15 mouse cellular contexts compared by ENCODE assay signal in genomic region chr12:31806410-31807154, GRCm38 (mm10).
DNase-seq lines count a peak whose midpoint lies in the region; ATAC-seq and TF ChIP-seq lines count a peak whose summit lies in the region.
"Had no signal": no experiment of that assay in that cellular context is flagged by ENCODE, and none has a peak within 500 bp of the region (broad histone marks: within the 10 kb centered on the region; RNA-seq: fewer than 3 reads in every experiment).

No protein-coding gene starts in this region.

- H3K4me3 ChIP-seq in lung, embryonic 14.5 days (ENCODE audit: low read depth, low read length), result no peak overlapping the region
- no peak overlapping the region for H3K4me3 ChIP-seq in myocyte
- no peak overlapping the region for H3K4me3 ChIP-seq in hindbrain, embryonic 12.5 days
- H3K4me3 ChIP-seq: heart, embryonic 13.5 days had no signal

- H3K9me3 ChIP-seq in lung, embryonic 14.5 days (ENCODE audit: low read depth, low read length), result no peaks in the 10 kb centered on the region
- no peaks in the 10 kb centered on the region for H3K9me3 ChIP-seq in hindbrain, embryonic 12.5 days (replicated peaks)
- H3K9me3 ChIP-seq: heart, embryonic 13.5 days had no signal

- H3K79me2 ChIP-seq in myocyte (ENCODE audit: control insufficient read depth, insufficient read depth), result no peaks in the 10 kb centered on the region

- 0 out of 2 replicates have a peak, but pooled peaks cover 3% of the 10 kb centered on the region for H3K36me3 ChIP-seq in lung, embryonic 14.5 days (ENCODE audit: insufficient read depth)
- H3K36me3 ChIP-seq in myocyte (ENCODE audit: control insufficient read depth, insufficient read depth), result peaks cover 3% of the 10 kb centered on the region
- 0 out of 2 replicates have a peak, but pooled peaks cover 3% of the 10 kb centered on the region for H3K36me3 ChIP-seq in hindbrain, embryonic 12.5 days

- no peak for TF ChIP-seq POLR2A in myocyte (IDR thresholded peaks at IDR 0.05; ENCODE audit: insufficient read length, low read depth)

- no peak overlapping the region for H3K9ac ChIP-seq in lung, embryonic 14.5 days
- no peak overlapping the region for H3K9ac ChIP-seq in hindbrain, embryonic 12.5 days
- H3K9ac ChIP-seq: forebrain, postnatal 0 days; heart, embryonic 13.5 days had no signal

- no peaks in the 10 kb centered on the region for H3K27me3 ChIP-seq in lung, embryonic 14.5 days (ENCODE audit: insufficient read depth, low read length)
- no peaks in the 10 kb centered on the region for H3K27me3 ChIP-seq in myocyte (ENCODE audit: control insufficient read depth, insufficient read depth, insufficient read length)
- H3K27me3 ChIP-seq in hindbrain, embryonic 12.5 days, result no peaks in the 10 kb centered on the region
- H3K27me3 ChIP-seq: heart, embryonic 13.5 days had no signal

- no peak for ATAC-seq in lung, embryonic 14.5 days (ENCODE audit: insufficient read depth)
- ATAC-seq in erythroblast, adult 5-6 weeks (replicated peaks; ENCODE audit: low FRiP score, poor library complexity, severe bottlenecking), result peak; percentile 99
- ATAC-seq in hindbrain, embryonic 12.5 days (ENCODE audit: low FRiP score), result no peak
- no peak for ATAC-seq in cerebellum, adult (ENCODE audit: insufficient number of reproducible peaks, low FRiP score, low TSS enrichment)
- ATAC-seq: forebrain, postnatal 0 days; intestine, postnatal 0 days had no signal

- H3K4me2 ChIP-seq in lung, embryonic 14.5 days, result no peak overlapping the region
- H3K4me2 ChIP-seq in myocyte (ENCODE audit: low read depth), result peak overlapping the region; percentile 56
- no peak overlapping the region for H3K4me2 ChIP-seq in hindbrain, embryonic 12.5 days (replicated peaks)
- H3K4me2 ChIP-seq: heart, embryonic 13.5 days had no signal

- TF ChIP-seq CTCF in lung, embryonic 14.5 days (IDR thresholded peaks at IDR 0.05; ENCODE audit: low read depth), result no peak

- no peak overlapping the region for H3ac ChIP-seq in myocyte (ENCODE audit: control insufficient read depth, insufficient read length)

- no peak overlapping the region for H3K27ac ChIP-seq in lung, embryonic 14.5 days (ENCODE audit: low read depth)
- H3K27ac ChIP-seq in hindbrain, embryonic 12.5 days, result no peak overlapping the region
- H3K27ac ChIP-seq: heart, embryonic 13.5 days; macrophage had no signal

- 63% methylated on average over 5 of the region's 5 CpGs for WGBS in lung, embryonic 14.5 days
- 90% methylated on average over 5 of the region's 5 CpGs for WGBS in hindbrain, embryonic 12.5 days

- no peaks in the 10 kb centered on the region for H3K4me1 ChIP-seq in lung, embryonic 14.5 days (ENCODE audit: insufficient read depth)
- H3K4me1 ChIP-seq in hindbrain, embryonic 12.5 days, result no peaks in the 10 kb centered on the region

- peak; percentile 11 for DNase-seq in lung, embryonic 14.5 days
- no peak for DNase-seq in lung, postnatal 36 days
- peak; percentile 51 for DNase-seq in MEL-GATA-1-ER (ENCODE audit: extremely low read depth, low read depth)
- DNase-seq: adrenal gland, postnatal 10 days; cerebellum, adult 2 months; forebrain, postnatal 0 days; kidney, postnatal 14 days; right cerebral cortex, postnatal 14 days had no signal

TF ChIP-seq in myocyte, 11 proteins besides CTCF, POLR2A, EP300 and RAD21:
- no peak for TF ChIP-seq TCF12 (IDR thresholded peaks at IDR 0.05; ENCODE audit: insufficient read depth, poor library complexity, severe bottlenecking)
- no peak for TF ChIP-seq MAX (IDR thresholded peaks at IDR 0.05; ENCODE audit: low read depth)
- no peak for TF ChIP-seq SRF (IDR thresholded peaks at IDR 0.05; ENCODE audit: control insufficient read depth, insufficient read length, low read depth)
- no peak for TF ChIP-seq E2F4 (IDR thresholded peaks at IDR 0.05; ENCODE audit: insufficient read depth)
- no peak for TF ChIP-seq MYOD1 (IDR thresholded peaks at IDR 0.05; ENCODE audit: control insufficient read depth in 1 of 3, insufficient read length in 2 of 3, low read depth in 2 of 3)
- no peak for TF ChIP-seq POLR2AphosphoS2 (IDR thresholded peaks at IDR 0.05; ENCODE audit: insufficient read length, low read depth)
- TF ChIP-seq REST (IDR thresholded peaks at IDR 0.05; ENCODE audit: insufficient read depth, insufficient read length), result no peak
- no peak for TF ChIP-seq CEBPB (IDR thresholded peaks at IDR 0.05; ENCODE audit: insufficient read depth, poor library complexity, severe bottlenecking)
- no peak for TF ChIP-seq TCF3 (IDR thresholded peaks at IDR 0.05; ENCODE audit: insufficient read length, low read depth)
- TF ChIP-seq MYOG (IDR thresholded peaks at IDR 0.05; ENCODE audit: control insufficient read depth in 1 of 3, insufficient read depth in 1 of 3, insufficient read length in 2 of 3, low read depth in 2 of 3), result no peak
